Mouse (Mus musculus) limb, embryonic 11.5 days (tissue): ENCODE data around the gene Pa2g4. TPM values are rescaled to one million over a fixed set of nuclear protein-coding genes. Genes with fewer than 3 reads are reported as not detected.
"Not testable (repeated sequence)": the region's sequence is repeated elsewhere in the genome, so short reads cannot be mapped to it uniquely, and the experiment has no call there.

Source experiments
- ATAC-seq: fragments of 200-750 bp; cut with Nextera tagmentation; 2 replicates; pipeline ENCODE4 v1.8.0; 2017; ENCODE audit warnings: low read depth; ENCODE audit not compliant: insufficient number of reproducible peaks, low FRiP score, low TSS enrichment
- DNase-seq: peaks from one replicate; pipeline ENCODE4 v3.0.0-alpha.2; 2015; ENCODE audit warnings: low spot score
- H3K27ac ChIP-seq: fragments of 300-500 bp; sonication (generic); replicated peaks from 2 replicates; pipeline ENCODE4 v1.5.1; 2014; ENCODE audit warnings: low read depth, mild to moderate bottlenecking, low read length
- H3K27me3 ChIP-seq: fragments of 300-500 bp; sonication (generic); 2 replicates; pipeline ENCODE4 v1.6.1; 2014; ENCODE audit warnings: mild to moderate bottlenecking, low read length, mixed read lengths; ENCODE audit not compliant: control insufficient read depth, insufficient read depth
- H3K36me3 ChIP-seq: fragments of 300-500 bp; sonication (generic); 2 replicates; pipeline ENCODE4 v1.6.1; 2014; ENCODE audit warnings: mild to moderate bottlenecking, low read length, moderate library complexity, mixed read lengths; ENCODE audit not compliant: control insufficient read depth, insufficient read depth
- H3K4me1 ChIP-seq: fragments of 300-500 bp; sonication (generic); 2 replicates; pipeline ENCODE4 v1.6.1; 2014; ENCODE audit warnings: low read length, mixed read lengths; ENCODE audit not compliant: control insufficient read depth, insufficient read depth
- H3K4me2 ChIP-seq: fragments of 300-500 bp; sonication (generic); 2 replicates; pipeline ENCODE4 v1.6.1; 2014; ENCODE audit warnings: low read depth, mild to moderate bottlenecking, moderate library complexity; ENCODE audit not compliant: severe bottlenecking
- H3K4me3 ChIP-seq: fragments of 300-500 bp; sonication (generic); 2 replicates; pipeline ENCODE4 v1.5.1; 2014; ENCODE audit warnings: low read depth, low read length
- H3K9ac ChIP-seq: fragments of 300-500 bp; sonication (generic); 2 replicates; pipeline ENCODE4 v1.6.1; 2014; ENCODE audit warnings: mild to moderate bottlenecking, low read length
- H3K9me3 ChIP-seq: fragments of 300-500 bp; sonication (generic); 2 replicates; pipeline ENCODE4 v1.6.1; 2016; ENCODE audit warnings: low read length; ENCODE audit not compliant: control insufficient read depth
- WGBS: fragments of 180-500 bp; shearing (Covaris S2); extraction: QIAGEN DNeasy Blood & Tissue Kit; methylation state at CpG from one replicate; pipeline ENCODE4 v1.1.7; 2014; 5-methylcytosine and 5-hydroxymethylcytosine counted together
- polyA plus RNA-seq: library from polyadenylated mRNA; unstranded; fragments of >200 nt; fragmentation: Nextera tagmentation; extraction: Ambion mirVana; gene quantifications from 2 replicates; pipeline ENCODE4 v1.2.1, GENCODE M21; 2014

Gene Pa2g4
- polyA plus RNA-seq, 1 experiment from 2014 or later: 289 TPM

DNA sequence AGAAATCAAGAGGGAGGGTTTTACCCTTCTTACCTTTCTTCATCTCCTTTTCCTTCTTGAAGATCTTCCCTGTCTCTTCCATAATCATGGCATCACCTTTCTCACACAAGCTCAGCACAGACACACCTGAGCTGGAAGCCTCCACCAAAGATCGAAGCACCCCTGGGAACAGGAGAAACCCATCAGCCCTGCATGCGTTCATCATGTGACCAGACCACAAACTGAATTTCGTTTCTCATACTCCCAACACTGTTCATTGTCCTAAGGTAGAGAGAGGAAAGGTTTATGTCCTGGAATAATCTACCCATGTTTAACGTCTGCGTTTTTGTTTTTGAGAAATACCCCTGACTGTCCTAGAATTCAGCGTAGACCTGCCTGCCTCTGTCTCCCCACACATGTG, 2.2 kb downstream of the Pa2g4 start:
- Histone ChIP-seq H3K27ac (no peak overlapping the region), H3K4me2 (0 out of 2 replicates have a peak overlapping the region, but pooled peaks have one; percentile 81), H3K9me3 (no peaks in the 10 kb centered on the region), H3K4me3 (no peak overlapping the region), H3K9ac (no peak overlapping the region), H3K27me3 (no peaks in the 10 kb centered on the region), H3K36me3 (peaks cover 31% of the 10 kb centered on the region), H3K4me1 (0 out of 2 replicates have a peak, but pooled peaks cover 3% of the 10 kb centered on the region)
- ATAC-seq: no peak
- DNase-seq: no peak
- 88% methylated on average over 6 of the region's 6 CpGs for WGBS

DNA sequence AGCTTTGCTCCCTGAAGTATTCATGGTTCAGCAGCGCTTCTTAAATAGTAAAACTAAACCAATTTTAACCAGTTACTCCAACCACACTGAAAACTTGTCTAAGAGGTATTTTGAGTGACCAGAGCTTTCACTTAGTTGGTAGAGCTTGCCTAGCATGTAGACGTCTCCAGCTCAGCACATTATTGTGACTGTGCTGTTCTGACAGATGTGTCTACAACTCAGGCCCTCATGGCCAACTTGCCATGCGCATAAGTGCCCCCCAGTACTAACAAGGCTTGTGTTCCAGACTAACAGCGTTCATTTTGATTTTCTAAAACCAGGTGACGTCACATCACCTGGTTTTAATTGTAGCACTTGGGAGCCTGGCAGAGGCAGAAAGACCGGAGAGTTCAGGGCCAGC, 8.8 kb downstream of the Pa2g4 start:
- DNase-seq: no peak
- H3K36me3 ChIP-seq: peaks cover 26% of the 10 kb centered on the region
- H3K9me3 ChIP-seq: no peaks in the 10 kb centered on the region
- no peak overlapping the region for H3K9ac ChIP-seq
- no peak overlapping the region for H3K27ac ChIP-seq
- H3K4me3 ChIP-seq: no peak overlapping the region
- H3K4me1 ChIP-seq: no peaks in the 10 kb centered on the region
- no peaks in the 10 kb centered on the region for H3K27me3 ChIP-seq
- H3K4me2 ChIP-seq: no peak overlapping the region
- WGBS: 66% methylated on average over 6 of the region's 6 CpGs
- ATAC-seq: no peak

DNA sequence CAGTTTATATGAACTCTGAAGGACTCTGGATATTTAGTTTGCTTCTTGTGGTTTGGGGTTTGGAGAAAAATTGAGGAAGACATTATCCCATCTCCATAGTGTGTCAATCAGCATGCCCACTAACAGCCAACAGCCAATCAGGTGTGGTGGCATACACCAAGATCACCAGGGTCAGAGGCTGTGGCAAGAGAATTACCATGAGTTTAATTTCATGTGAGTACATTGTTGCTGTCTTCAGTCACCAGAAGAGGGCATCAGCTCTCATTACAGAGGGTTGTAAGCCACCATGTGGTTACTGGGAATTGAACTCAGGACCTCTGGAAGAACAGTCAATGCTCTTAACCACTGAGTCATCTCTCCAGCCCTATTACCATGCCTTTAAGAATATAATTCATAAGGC, 9.5 kb downstream of the Pa2g4 start:
- DNase-seq: no peak

DNA sequence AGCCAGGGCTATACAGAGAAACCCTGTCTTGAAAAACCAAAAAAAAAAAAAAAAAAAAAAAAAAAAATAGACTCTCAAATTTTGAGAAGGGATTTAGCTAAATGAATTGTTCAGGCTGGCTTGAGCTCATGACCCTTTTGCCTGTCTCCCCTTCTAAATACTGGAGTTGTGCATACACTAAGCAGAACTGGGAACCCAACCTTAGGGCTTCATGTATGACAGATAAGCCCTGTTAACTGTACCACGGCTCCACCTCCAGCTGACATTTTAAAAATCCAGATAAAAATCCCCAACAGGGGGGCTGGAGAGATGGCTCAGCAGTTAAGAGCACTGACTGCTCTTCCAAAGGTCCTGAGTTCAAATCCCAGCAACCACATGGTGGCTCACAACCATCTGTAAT, 10.2 kb downstream of the Pa2g4 start:
- H3K36me3 ChIP-seq: peaks cover 15% of the 10 kb centered on the region
- not testable (repeated sequence) for DNase-seq, H3K4me3 ChIP-seq, ATAC-seq, H3K9me3 ChIP-seq, H3K4me2 ChIP-seq, H3K27me3 ChIP-seq, H3K27ac ChIP-seq, H3K4me1 ChIP-seq, H3K9ac ChIP-seq
- 94% methylated on average over 1 of the region's 1 CpGs for WGBS

More for the DNA sequence above, 9.5 kb downstream of the Pa2g4 start:
- no peak overlapping the region for H3K4me3 ChIP-seq
- H3K9ac ChIP-seq: no peak overlapping the region
- no peak overlapping the region for H3K4me2 ChIP-seq
- H3K36me3 ChIP-seq: peaks cover 20% of the 10 kb centered on the region
- H3K4me1 ChIP-seq: no peaks in the 10 kb centered on the region
- H3K9me3 ChIP-seq: no peaks in the 10 kb centered on the region
- H3K27ac ChIP-seq: no peak overlapping the region
- no peaks in the 10 kb centered on the region for H3K27me3 ChIP-seq
- no peak for ATAC-seq

DNA sequence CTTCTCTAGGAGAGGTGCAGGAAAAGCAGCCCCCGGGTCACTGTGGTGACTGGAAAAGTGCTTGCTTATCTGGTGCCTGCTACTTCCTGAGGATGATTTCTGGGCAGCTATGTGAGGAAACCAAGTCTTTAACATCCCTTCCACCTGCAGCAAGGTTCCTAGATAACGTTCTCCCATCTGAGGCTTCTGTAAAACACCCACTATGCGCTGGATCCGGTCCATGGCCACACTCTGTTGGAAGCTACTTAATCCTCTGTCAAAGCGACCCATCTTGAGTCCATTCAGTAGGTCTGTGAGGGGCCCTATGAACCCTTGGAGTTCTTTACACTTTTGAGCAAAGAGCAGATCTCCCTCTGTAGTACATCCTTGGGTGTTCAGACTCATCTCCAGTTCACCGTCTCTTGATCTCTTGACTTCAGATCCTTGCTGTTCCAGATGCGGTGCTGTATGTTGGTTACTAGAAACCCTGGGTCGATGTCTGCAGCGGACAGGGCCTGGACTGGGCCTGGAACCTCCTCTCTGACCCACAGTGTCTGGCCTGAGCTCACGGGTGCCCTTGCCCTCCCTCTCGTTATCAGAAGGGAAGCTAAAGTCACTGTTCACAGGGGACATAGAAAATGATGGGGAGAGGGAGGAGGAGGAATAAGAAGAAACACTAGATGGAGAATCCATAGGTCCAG, 15.5 kb downstream of the Pa2g4 start:
- not testable (repeated sequence) for H3K27ac ChIP-seq

DNA sequence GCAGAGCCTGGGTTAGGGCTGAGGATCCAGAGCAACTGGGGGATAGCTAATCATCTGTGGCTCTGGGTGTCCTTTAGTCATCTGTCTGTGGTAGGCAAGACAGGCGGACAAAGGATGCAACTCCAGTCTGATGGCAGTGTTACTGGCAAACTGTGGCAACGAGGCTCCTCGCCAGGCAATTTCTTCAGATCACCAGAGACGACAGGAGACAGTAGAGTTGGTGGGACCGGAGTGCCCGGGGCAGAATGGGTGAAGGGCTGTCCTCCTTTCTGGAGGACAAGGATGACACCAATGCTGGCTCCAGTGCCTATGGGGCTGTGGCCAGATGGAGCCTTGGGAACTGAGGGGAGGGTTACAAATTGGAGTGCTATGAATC, 16.1 kb downstream of the Pa2g4 start:
- DNase-seq: peak; percentile 28
- H3K4me1 ChIP-seq, H3K36me3 ChIP-seq, H3K4me3 ChIP-seq, H3K27ac ChIP-seq, H3K27me3 ChIP-seq, H3K4me2 ChIP-seq, H3K9ac ChIP-seq, ATAC-seq, H3K9me3 ChIP-seq: not testable (repeated sequence)
- 74% methylated on average over 6 of the region's 6 CpGs for WGBS

More for the DNA sequence above, 15.5 kb downstream of the Pa2g4 start:
- not testable (repeated sequence) for H3K9ac ChIP-seq, H3K9me3 ChIP-seq, H3K36me3 ChIP-seq, H3K4me2 ChIP-seq, DNase-seq, ATAC-seq, H3K4me1 ChIP-seq, H3K4me3 ChIP-seq, H3K27me3 ChIP-seq
- 91% methylated on average over 11 of the region's 11 CpGs for WGBS

DNA sequence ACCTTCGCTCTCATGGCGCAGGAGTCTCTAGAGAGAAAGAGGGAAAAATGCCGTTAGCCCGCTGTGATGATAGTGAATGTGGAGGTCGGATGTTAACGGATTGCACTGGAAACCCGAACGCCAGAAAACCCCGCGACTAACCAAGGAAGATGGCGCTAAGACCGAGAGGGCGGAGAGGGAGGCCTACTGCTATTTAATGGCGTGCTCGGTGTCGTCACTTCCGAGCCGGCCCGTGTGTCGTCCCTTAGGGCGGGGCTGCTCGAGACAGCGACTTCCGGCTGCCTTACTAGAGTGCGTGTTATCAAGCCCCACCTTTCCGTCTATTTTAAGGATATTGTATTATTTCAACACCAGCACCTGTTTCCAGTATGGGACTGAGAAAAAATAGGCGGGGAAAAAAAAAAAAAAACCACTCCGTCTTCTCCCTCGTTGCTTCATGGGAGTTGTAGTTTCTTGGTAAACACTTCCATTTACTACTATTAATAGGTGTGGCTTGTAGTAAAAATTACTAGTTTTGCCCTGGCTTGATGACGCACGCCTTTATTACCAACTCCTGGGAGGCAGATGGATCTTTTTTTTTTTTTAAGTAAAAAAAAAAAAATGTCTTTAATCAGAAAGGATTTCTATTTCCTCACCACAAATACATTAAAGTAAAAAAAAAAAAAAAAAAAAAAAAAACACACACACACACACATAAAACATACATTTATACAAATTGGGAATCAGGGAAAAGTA, 16.7 kb downstream of the Pa2g4 start, which contains the start of gene Rpl41:
TSS of gene Rpl41 (minus strand) at position 359 of the 735 bp plus-strand sequence.
- no peaks in the 10 kb centered on the region for H3K27me3 ChIP-seq

DNA sequence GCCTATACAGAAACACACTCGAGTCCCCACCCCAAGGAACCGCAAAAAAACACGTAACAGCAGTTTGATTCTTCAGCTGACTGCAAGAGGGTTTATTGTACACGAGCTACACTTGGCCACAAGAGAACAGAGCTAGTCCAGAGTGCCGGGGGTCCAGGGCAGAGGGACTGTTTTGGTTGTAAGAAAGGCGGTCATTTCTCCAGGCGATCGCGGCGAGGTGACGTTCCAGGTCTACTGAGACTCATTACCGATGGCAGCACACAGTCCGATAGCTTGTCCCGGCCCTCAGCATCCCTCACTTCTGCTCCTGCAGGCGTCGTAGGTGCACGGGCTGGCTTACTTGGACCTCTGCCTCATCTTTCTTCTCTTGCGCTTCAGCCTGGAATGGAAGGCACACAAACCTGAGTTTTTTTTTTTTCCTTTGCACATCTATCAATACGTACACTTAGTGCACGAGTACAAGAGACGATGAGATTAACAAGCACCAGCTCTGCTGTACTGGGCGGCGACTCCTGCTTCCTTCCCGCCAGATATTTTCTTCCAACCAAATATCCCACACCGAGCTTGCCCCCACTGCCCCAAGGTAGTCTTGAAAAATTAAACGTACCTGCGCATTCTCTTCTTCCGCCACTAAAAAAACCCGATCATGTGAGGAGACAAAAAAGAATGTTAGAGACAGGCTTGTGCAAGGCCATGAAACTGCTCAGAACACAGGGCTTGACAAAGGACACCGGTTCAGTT, 17.6 kb downstream of the Pa2g4 start:
- not testable (repeated sequence) for DNase-seq, H3K9me3 ChIP-seq, H3K27me3 ChIP-seq, ATAC-seq, H3K4me1 ChIP-seq
- H3K9ac ChIP-seq: peak overlapping the region; percentile 95
- peak overlapping the region; percentile 89 for H3K27ac ChIP-seq
- H3K36me3 ChIP-seq: peaks cover 17% of the 10 kb centered on the region
- peak overlapping the region; percentile 80 for H3K4me2 ChIP-seq
- peak overlapping the region; percentile 69 for H3K4me3 ChIP-seq
- under 1% methylated on average over 27 of the region's 30 CpGs for WGBS

More for the DNA sequence above, 16.7 kb downstream of the Pa2g4 start, which contains the start of gene Rpl41:
- Histone ChIP-seq H3K27ac (peak within 1 kb of the TSS; percentile 89), H3K4me1 (0 out of 2 replicates have a peak, but pooled peaks cover 4% of the 10 kb centered on the region), H3K4me2 (peak within 1 kb of the TSS; percentile 80), H3K36me3 (peaks cover 10% of the 10 kb centered on the region), H3K9ac (peak within 1 kb of the TSS; percentile 95), H3K4me3 (peak within 1 kb of the TSS; percentile 69), H3K9me3 (no peaks in the 10 kb centered on the region)
- ATAC-seq (peak; percentile 90), DNase-seq (peak; percentile 95)
- under 1% methylated on average over 31 of the region's 31 CpGs for WGBS
